Mouse (Mus musculus): ENCODE measurements at regions not wholly inside any gene's neighbourhood (a gene's known extent, or its start where the extent isn't known, plus 50 kb on each side); places are given as distances from the start of the nearest gene placed in this dataset.

- DNase-seq (ENCODE audit: low spot score): no peak
Measured at GRCm38 (mm10) chr7:71289702-71290101, 61.6 kb downstream of the Gm10295 start.

- DNase-seq (ENCODE audit: low spot score): no peak
Measured at GRCm38 (mm10) chr7:71289266-71289665, 62.0 kb downstream of the Gm10295 start.

GRCm38 (mm10) chr7:71287441-71287840 is 63.8 kb downstream of the Gm10295 start:
- DNase-seq (ENCODE audit: low spot score): no peak

- no peak for DNase-seq (ENCODE audit: low spot score)
Measured at GRCm38 (mm10) chr7:71284246-71284645, 67.0 kb downstream of the Gm10295 start.

GRCm38 (mm10) chr7:71283419-71283818 is 67.9 kb downstream of the Gm10295 start:
- DNase-seq (ENCODE audit: low spot score): no peak

GRCm38 (mm10) chr7:71266101-71266500 is 85.2 kb downstream of the Gm10295 start:
- no peak for DNase-seq (ENCODE audit: low spot score)

GRCm38 (mm10) chr7:71264115-71264514 is 87.2 kb downstream of the Gm10295 start:
- DNase-seq (ENCODE audit: low spot score): peak; percentile 64

- DNase-seq (ENCODE audit: low spot score): no peak
Measured at GRCm38 (mm10) chr7:71249669-71250068, 101.6 kb downstream of the Gm10295 start.

GRCm38 (mm10) chr7:71249216-71249615 is 102.1 kb downstream of the Gm10295 start:
- no peak for DNase-seq (ENCODE audit: low spot score)

GRCm38 (mm10) chr7:71247922-71248321 is 103.4 kb downstream of the Gm10295 start:
- no peak for DNase-seq (ENCODE audit: low spot score)

GRCm38 (mm10) chr7:71242379-71242911 is 108.8 kb downstream of the Gm10295 start:
- no peak for DNase-seq (ENCODE audit: low spot score)

- DNase-seq (ENCODE audit: low spot score): no peak
Measured at GRCm38 (mm10) chr7:71239207-71239606, 112.1 kb downstream of the Gm10295 start.

- no peak for DNase-seq (ENCODE audit: low spot score)
Measured at GRCm38 (mm10) chr7:71236334-71236733, 115.0 kb downstream of the Gm10295 start.

- no peak for DNase-seq (ENCODE audit: low spot score)
Measured at GRCm38 (mm10) chr7:71234176-71234769, 117.0 kb downstream of the Gm10295 start.

GRCm38 (mm10) chr7:71232821-71233815 is 118.2 kb downstream of the Gm10295 start:
- no peak for DNase-seq (ENCODE audit: low spot score)

GRCm38 (mm10) chr7:71230901-71231477 is 120.3 kb downstream of the Gm10295 start:
- no peak for DNase-seq (ENCODE audit: low spot score)

- no peak for DNase-seq (ENCODE audit: low spot score)
Measured at GRCm38 (mm10) chr7:71229183-71229582, 122.1 kb downstream of the Gm10295 start.

GRCm38 (mm10) chr7:71224320-71224865 is 126.9 kb downstream of the Gm10295 start:
- no peak for DNase-seq (ENCODE audit: low spot score)

- DNase-seq (ENCODE audit: low spot score): no peak
Measured at GRCm38 (mm10) chr7:71223513-71224319, 127.6 kb downstream of the Gm10295 start.

- no peak for DNase-seq (ENCODE audit: low spot score)
Measured at GRCm38 (mm10) chr7:71217344-71217743, 133.9 kb downstream of the Gm10295 start.

- DNase-seq (ENCODE audit: low spot score): peak; percentile 65
Measured at GRCm38 (mm10) chr7:71216808-71217207, 134.5 kb downstream of the Gm10295 start.
